Mouse (Mus musculus) lung, postnatal 0 days (tissue): ENCODE measurements around the gene Arhgef25. TPM values are rescaled to one million over a fixed set of nuclear protein-coding genes. Genes with fewer than 3 reads are reported as not detected.
A peak's percentile ranks its signal among the peaks of the same experiment; 100 is the strongest.
"Not testable (repeated sequence)": the region's sequence is repeated elsewhere in the genome, so short reads cannot be mapped to it uniquely, and the experiment has no call there.

Source experiments
- ATAC-seq: fragments of 200-750 bp; cut with Nextera tagmentation; 2 replicates; pipeline ENCODE4 v1.8.0; 2017; ENCODE audit warnings: moderate library complexity
- DNase-seq: peaks from one replicate; pipeline ENCODE4 v3.0.0-alpha.2; 2016; ENCODE audit warnings: low spot score
- H3K27ac ChIP-seq: fragments of 300-500 bp; sonication (generic); 2 replicates; pipeline ENCODE4 v1.5.1; 2014; ENCODE audit warnings: antibody characterized with exemption, mild to moderate bottlenecking, low read length, mixed read lengths
- H3K27me3 ChIP-seq: fragments of 300-500 bp; sonication (generic); replicated peaks from 2 replicates; pipeline ENCODE4 v1.6.1; 2014; ENCODE audit warnings: low read length, mixed read lengths; ENCODE audit not compliant: insufficient read depth
- H3K36me3 ChIP-seq: fragments of 300-500 bp; sonication (generic); 2 replicates; pipeline ENCODE4 v1.6.1; 2014; ENCODE audit warnings: low read length, mixed read lengths; ENCODE audit not compliant: insufficient read depth
- H3K4me1 ChIP-seq: fragments of 300-500 bp; sonication (generic); 2 replicates; pipeline ENCODE4 v1.6.1; 2014; ENCODE audit warnings: antibody characterized with exemption, low read depth, low read length, mixed read lengths; ENCODE audit not compliant: insufficient read depth
- H3K4me2 ChIP-seq: fragments of 300-500 bp; sonication (generic); replicated peaks from 2 replicates; pipeline ENCODE4 v1.6.1; 2014; ENCODE audit warnings: low read depth, mild to moderate bottlenecking, low read length, moderate library complexity, mixed read lengths
- H3K4me3 ChIP-seq: fragments of 300-500 bp; sonication (generic); 2 replicates; pipeline ENCODE4 v1.5.1; 2014; ENCODE audit warnings: low read depth, low read length
- H3K9ac ChIP-seq: fragments of 300-500 bp; sonication (generic); replicated peaks from 2 replicates; pipeline ENCODE4 v1.6.1; 2014; ENCODE audit warnings: low read depth, mild to moderate bottlenecking
- H3K9me3 ChIP-seq: fragments of 300-500 bp; sonication (generic); 2 replicates; pipeline ENCODE4 v1.6.1; 2016; ENCODE audit warnings: low read length, mixed read lengths
- CTCF ChIP-seq: IDR thresholded peaks from 2 replicates; pipeline ENCODE4 v1.5.1; 2016; ENCODE audit warnings: antibody characterized with exemption, mild to moderate bottlenecking
- EP300 ChIP-seq: IDR thresholded peaks from 2 replicates; pipeline ENCODE4 v1.6.1; 2016; ENCODE audit warnings: antibody characterized with exemption, mild to moderate bottlenecking, control low read depth
- WGBS: fragments of 180-500 bp; shearing (Covaris S2); extraction: QIAGEN DNeasy Blood & Tissue Kit; methylation state at CpG from one replicate; pipeline ENCODE4 v1.1.7; 2014; 5-methylcytosine and 5-hydroxymethylcytosine counted together
- polyA plus RNA-seq: library from polyadenylated mRNA; unstranded; fragments of >200 nt; fragmentation: Nextera tagmentation; extraction: Ambion mirVana; gene quantifications from 2 replicates; pipeline ENCODE4 v1.2.1, GENCODE M21; 2015

Arhgef25 gene
- polyA plus RNA-seq, 1 experiment from 2014 or later: 27.9 TPM

GRCm38 (mm10) chr10:127195328-127196129, 5.6 kb upstream of the Arhgef25 start, which contains the start of gene Dtx3:
Gene Dtx3, minus strand, starts transcription at chr10:127195728.
- H3K4me2 ChIP-seq: peak within 1 kb of the TSS; percentile 95
- H3K27me3 ChIP-seq: no peaks in the 10 kb centered on the region
- peak; percentile 55 for DNase-seq
- no peaks in the 10 kb centered on the region for H3K9me3 ChIP-seq
- peak within 1 kb of the TSS; percentile 67 for H3K9ac ChIP-seq
- TF ChIP-seq CTCF (no peak), EP300 (no peak)
- ATAC-seq: peak; percentile 41
- H3K27ac ChIP-seq: peak within 1 kb of the TSS; percentile 92
- H3K4me3 ChIP-seq: peak within 1 kb of the TSS; percentile 64
- 1% methylated on average over 24 of the region's 47 CpGs for WGBS
- 0 out of 2 replicates have a peak, but pooled peaks cover 12% of the 10 kb centered on the region for H3K36me3 ChIP-seq
- H3K4me1 ChIP-seq: peaks cover 5% of the 10 kb centered on the region; the same call in 1 of the 2 replicates

- Histone ChIP-seq H3K27ac (peak overlapping the region; percentile 92), H3K9me3 (no peaks in the 10 kb centered on the region), H3K36me3 (0 out of 2 replicates have a peak, but pooled peaks cover 5% of the 10 kb centered on the region), H3K27me3 (no peaks in the 10 kb centered on the region), H3K4me3 (peak overlapping the region; percentile 64), H3K9ac (peak overlapping the region; percentile 67), H3K4me2 (peak overlapping the region; percentile 95), H3K4me1 (peaks cover 10% of the 10 kb centered on the region; the same call in 1 of the 2 replicates)
- DNase-seq (peak; percentile 73), ATAC-seq (peak; percentile 58)
- TF ChIP-seq CTCF: no peak
- TF ChIP-seq EP300: no peak
- WGBS: 4% methylated on average over 22 of the region's 22 CpGs
Measured at GRCm38 (mm10) chr10:127194428-127195327, 4.8 kb upstream of the Arhgef25 start.

- no peak for TF ChIP-seq EP300
- TF ChIP-seq CTCF: no peak
- Histone ChIP-seq H3K9ac (no peak overlapping the region), H3K4me2 (no peak overlapping the region), H3K4me3 (no peak overlapping the region), H3K36me3 (no peaks in the 10 kb centered on the region), H3K27ac (no peak overlapping the region), H3K9me3 (no peaks in the 10 kb centered on the region), H3K27me3 (peaks cover 2% of the 10 kb centered on the region; the same call in 1 of the 2 replicates), H3K4me1 (peaks cover 20% of the 10 kb centered on the region; the same call in 1 of the 2 replicates)
- WGBS: 82% methylated on average over 9 of the region's 9 CpGs
- no peak for DNase-seq
- ATAC-seq: no peak
Measured at GRCm38 (mm10) chr10:127193011-127193410, 3.1 kb upstream of the Arhgef25 start.

- not testable (repeated sequence) for H3K27me3 ChIP-seq, H3K9me3 ChIP-seq, H3K27ac ChIP-seq, H3K9ac ChIP-seq, H3K36me3 ChIP-seq, H3K4me3 ChIP-seq, H3K4me2 ChIP-seq, DNase-seq, ATAC-seq
- H3K4me1 ChIP-seq: peaks cover 20% of the 10 kb centered on the region; the same call in 1 of the 2 replicates
- WGBS: 91% methylated on average over 1 of the region's 1 CpGs
Measured at GRCm38 (mm10) chr10:127192057-127192328, 2.1 kb upstream of the Arhgef25 start.

DNA sequence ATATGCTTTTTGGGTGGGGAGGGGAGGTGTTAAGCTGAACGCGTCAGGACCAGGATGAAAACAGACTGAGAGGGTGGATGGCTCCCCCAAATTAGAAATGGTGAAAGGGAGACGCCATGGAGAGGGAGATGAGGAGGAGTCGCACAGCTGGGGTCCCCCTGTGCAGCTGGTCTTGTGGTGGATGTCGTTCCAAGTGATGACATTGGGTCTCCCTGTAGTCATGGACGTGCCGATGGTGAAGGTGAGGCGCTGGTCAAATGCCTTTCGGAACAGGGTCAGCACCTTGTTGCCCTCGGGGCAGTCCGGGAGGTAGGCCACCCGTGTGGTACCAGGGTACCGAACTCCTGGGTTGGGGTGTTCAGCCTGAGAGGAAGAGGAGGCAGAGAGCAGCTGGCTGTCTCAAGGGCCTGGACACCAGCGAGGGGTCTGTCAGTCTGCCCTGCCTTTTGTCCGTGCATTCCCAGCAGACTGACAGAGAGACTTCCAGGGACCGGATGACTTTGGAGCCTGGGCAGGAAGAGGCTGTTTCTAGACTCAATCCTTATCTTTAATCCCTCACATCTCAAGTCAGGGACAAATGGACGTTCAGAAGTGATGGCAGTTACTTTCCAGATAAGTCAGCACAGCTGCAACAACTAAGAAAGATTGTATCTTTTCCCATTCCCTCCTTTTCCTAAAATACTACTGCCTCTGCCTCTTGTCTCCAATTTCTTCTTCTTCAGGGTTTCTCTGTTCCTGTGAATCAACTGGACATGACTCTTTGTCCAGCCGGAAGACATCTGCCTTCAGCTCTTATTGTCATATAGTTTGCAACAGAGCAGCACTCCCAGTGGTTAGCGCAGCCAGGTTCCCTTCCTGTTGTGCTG, 1.5 kb upstream of the Arhgef25 start:
- no peaks in the 10 kb centered on the region for H3K9me3 ChIP-seq
- H3K36me3 ChIP-seq: no peaks in the 10 kb centered on the region
- H3K4me2 ChIP-seq: peak overlapping the region; percentile 82; the same call in 1 of the 2 replicates
- ATAC-seq (no peak), DNase-seq (no peak)
- TF ChIP-seq EP300: no peak
- TF ChIP-seq CTCF: 0 out of 2 replicates have a peak, but pooled peaks have one; percentile 1
- no peak overlapping the region for H3K9ac ChIP-seq
- peaks cover 20% of the 10 kb centered on the region; the same call in 1 of the 2 replicates for H3K4me1 ChIP-seq
- H3K4me3 ChIP-seq: no peak overlapping the region
- H3K27ac ChIP-seq: 0 out of 2 replicates have a peak overlapping the region, but pooled peaks have one; percentile 14
- peaks cover 5% of the 10 kb centered on the region; the same call in 1 of the 2 replicates for H3K27me3 ChIP-seq
- WGBS: 61% methylated on average over 19 of the region's 19 CpGs
